Mouse (Mus musculus): ENCODE measurements around the gene Smyd4. TPM values are rescaled to one million over a fixed set of nuclear protein-coding genes. Genes with fewer than 3 reads are reported as not detected.
A peak's percentile ranks its signal among the peaks of the same experiment; 100 is the strongest.

Gene Smyd4
- polyA plus RNA-seq, 1 experiment, result 7.2 TPM

DNA sequence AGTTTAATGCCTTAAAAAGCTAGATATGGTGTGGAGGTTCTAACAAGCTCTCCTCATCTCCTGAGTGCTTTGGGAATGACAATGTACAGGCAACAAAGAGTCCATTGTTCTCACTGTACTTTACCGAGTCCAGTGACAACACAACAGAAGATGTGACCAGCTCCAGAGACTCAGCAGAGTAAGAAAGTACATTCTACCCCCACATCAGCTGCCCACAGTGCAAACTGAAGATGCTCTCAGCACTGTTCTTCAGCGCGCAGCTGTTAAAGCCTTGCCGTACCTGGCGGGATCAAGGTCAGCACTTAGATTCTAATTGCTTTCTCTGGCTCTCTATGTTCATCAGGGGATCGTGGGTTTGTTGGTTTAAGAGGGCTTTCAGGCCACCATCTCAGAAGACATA is 36.5 kb upstream of the Smyd4 start:
- 88% methylated on average over 6 of the region's 6 CpGs for WGBS
- Histone ChIP-seq H3K36me3 (ENCODE audit: control insufficient read depth, insufficient read depth, low read length) (no peaks in the 10 kb centered on the region; the same call in 1 of the 2 replicates), H3K27me3 (replicated peaks; ENCODE audit: control insufficient read depth, insufficient read depth, low read length) (no peaks in the 10 kb centered on the region), H3K4me1 (ENCODE audit: control insufficient read depth, insufficient read depth, low read length) (no peaks in the 10 kb centered on the region), H3K27ac (ENCODE audit: insufficient read depth, low read depth, low read length) (no peak overlapping the region), H3K4me3 (ENCODE audit: insufficient read depth, low read depth, low read length) (no peak overlapping the region)
- no peak for TF ChIP-seq CTCF (conservative IDR thresholded peaks at IDR 0.05; ENCODE audit: insufficient read depth, insufficient read length, low read depth, low read length)
- no peak for TF ChIP-seq POLR2A (IDR thresholded peaks at IDR 0.05; ENCODE audit: low read depth, low read length)
- DNase-seq, result no peak

DNA sequence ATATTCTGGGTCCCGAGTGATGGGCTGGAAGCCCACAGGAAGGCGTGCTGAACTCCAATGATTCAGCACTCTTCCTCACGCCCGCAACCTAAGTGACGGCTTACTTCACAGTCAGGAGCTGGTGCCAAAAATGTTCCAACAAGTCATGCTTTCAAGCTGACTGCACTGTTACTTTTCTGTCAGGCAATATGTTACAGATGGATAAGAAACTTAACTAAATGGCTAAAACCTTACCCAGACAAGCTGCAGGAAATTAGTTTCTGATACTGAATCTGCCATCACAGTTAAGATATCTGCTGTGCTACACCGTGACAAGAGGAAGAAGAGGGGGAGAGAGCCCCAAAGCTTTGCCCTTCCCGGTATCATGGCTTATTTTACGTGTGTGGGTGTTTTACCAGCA is 34.4 kb upstream of the Smyd4 start:
- no peak for TF ChIP-seq CTCF (conservative IDR thresholded peaks at IDR 0.05; ENCODE audit: insufficient read depth, insufficient read length, low read depth, low read length)
- no peak for TF ChIP-seq POLR2A (IDR thresholded peaks at IDR 0.05; ENCODE audit: low read depth, low read length)
- no peaks in the 10 kb centered on the region for H3K4me1 ChIP-seq (ENCODE audit: control insufficient read depth, insufficient read depth, low read length)
- H3K27me3 ChIP-seq (replicated peaks; ENCODE audit: control insufficient read depth, insufficient read depth, low read length), result no peaks in the 10 kb centered on the region
- H3K36me3 ChIP-seq (ENCODE audit: control insufficient read depth, insufficient read depth, low read length), result no peaks in the 10 kb centered on the region; the same call in 1 of the 2 replicates
- WGBS, result 81% methylated on average over 8 of the region's 8 CpGs
- no peak overlapping the region for H3K4me3 ChIP-seq (ENCODE audit: insufficient read depth, low read depth, low read length)
- no peak for DNase-seq
- H3K27ac ChIP-seq (ENCODE audit: insufficient read depth, low read depth, low read length), result no peak overlapping the region

DNA sequence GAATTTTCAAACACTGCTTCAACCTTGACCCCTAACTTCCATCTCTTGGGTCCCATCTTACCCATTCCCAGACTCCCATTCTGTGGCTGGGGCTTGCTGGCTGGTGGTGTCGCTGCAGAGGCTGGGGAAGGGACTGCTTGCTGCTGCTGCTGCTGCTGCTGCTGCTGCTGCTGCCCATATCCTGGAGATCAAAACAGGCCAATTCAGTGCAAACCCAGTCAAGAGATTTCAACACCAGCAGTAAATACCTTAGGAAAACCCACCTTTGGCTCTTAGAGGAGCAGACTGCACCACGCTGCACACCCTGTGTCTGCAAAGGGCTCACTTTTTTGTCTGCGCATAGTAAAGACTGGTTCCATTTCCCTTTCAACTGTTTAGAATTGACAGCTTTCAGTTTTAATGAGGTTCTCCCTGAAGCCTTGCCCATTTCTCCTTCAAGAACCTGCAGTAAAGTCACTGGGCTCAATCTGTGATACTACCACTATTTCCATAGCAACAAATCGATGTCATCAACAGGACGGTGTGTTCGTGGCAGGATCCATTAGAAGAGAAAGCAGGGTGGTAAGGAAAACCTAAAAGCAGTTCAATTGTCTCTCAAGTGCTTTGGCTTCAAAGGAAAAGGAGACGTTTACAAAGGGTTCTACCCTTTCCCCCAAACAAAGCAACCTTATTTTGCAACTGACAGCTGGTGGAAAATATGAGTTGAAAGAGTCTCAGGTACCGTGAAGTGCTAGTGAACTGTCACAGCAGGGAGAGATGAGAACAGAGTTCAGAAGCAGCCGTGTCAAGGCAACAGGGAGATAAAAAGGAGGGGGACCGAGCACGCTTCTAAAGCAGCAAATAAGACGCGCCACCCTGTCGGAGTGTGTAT is 29.6 kb upstream of the Smyd4 start:
- Histone ChIP-seq H3K4me1 (ENCODE audit: control insufficient read depth, insufficient read depth, low read length) (no peaks in the 10 kb centered on the region), H3K4me3 (ENCODE audit: insufficient read depth, low read depth, low read length) (no peak overlapping the region), H3K27ac (ENCODE audit: insufficient read depth, low read depth, low read length) (no peak overlapping the region), H3K36me3 (ENCODE audit: control insufficient read depth, insufficient read depth, low read length) (no peaks in the 10 kb centered on the region; the same call in 1 of the 2 replicates), H3K27me3 (replicated peaks; ENCODE audit: control insufficient read depth, insufficient read depth, low read length) (no peaks in the 10 kb centered on the region)
- no peak for TF ChIP-seq CTCF (conservative IDR thresholded peaks at IDR 0.05; ENCODE audit: insufficient read depth, insufficient read length, low read depth, low read length)
- no peak for TF ChIP-seq POLR2A (IDR thresholded peaks at IDR 0.05; ENCODE audit: low read depth, low read length)
- DNase-seq, result no peak
- WGBS, result 78% methylated on average over 14 of the region's 14 CpGs

DNA sequence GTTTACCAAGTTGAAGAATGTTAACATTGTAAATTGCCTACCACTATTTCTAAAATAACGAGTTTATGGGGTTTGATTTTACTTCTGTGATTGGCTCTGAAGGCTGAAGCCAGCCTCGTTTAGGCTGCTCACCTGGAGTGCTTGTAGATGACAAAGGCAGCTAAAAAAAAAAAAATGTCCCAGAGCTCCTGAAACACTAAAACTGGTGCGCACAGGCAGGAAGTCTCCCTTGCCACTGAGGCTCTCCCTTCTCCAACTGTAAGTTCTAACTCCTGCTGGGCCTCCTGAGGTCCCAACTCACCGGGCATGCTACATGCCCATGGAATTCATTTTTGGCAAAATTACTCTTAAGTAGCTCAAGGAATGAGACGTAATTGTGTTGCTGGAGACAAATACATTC is 29.0 kb upstream of the Smyd4 start:
- no peak overlapping the region for H3K4me3 ChIP-seq (ENCODE audit: insufficient read depth, low read depth, low read length)
- WGBS, result 75% methylated on average over 5 of the region's 5 CpGs
- DNase-seq, result no peak
- no peaks in the 10 kb centered on the region for H3K4me1 ChIP-seq (ENCODE audit: control insufficient read depth, insufficient read depth, low read length)
- H3K27me3 ChIP-seq (replicated peaks; ENCODE audit: control insufficient read depth, insufficient read depth, low read length), result no peaks in the 10 kb centered on the region
- H3K36me3 ChIP-seq (ENCODE audit: control insufficient read depth, insufficient read depth, low read length), result no peaks in the 10 kb centered on the region; the same call in 1 of the 2 replicates
- TF ChIP-seq POLR2A (IDR thresholded peaks at IDR 0.05; ENCODE audit: low read depth, low read length) (no peak), CTCF (conservative IDR thresholded peaks at IDR 0.05; ENCODE audit: insufficient read depth, insufficient read length, low read depth, low read length) (no peak)
- no peak overlapping the region for H3K27ac ChIP-seq (ENCODE audit: insufficient read depth, low read depth, low read length)

DNA sequence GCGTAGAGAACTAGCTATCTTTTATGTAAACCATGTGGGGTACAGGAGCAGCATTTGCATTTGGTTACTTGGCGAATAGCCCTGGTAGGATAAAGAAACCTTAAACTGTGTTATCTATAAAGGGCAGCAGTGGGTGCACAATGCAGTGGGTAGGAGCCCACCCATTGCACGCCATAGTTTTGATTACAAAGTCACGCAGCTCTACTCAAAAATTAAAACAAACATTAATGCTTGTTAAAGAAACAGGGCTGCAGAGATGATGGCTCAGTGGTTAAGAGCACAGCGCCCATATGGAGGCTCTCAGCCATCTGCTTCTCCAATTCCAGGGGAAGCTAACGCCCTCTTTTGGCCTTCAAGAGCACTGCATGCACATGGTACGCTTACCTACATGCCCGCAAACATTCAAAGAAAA is 24.9 kb upstream of the Smyd4 start:
- Histone ChIP-seq H3K27me3 (replicated peaks; ENCODE audit: control insufficient read depth, insufficient read depth, low read length) (no peaks in the 10 kb centered on the region), H3K27ac (ENCODE audit: insufficient read depth, low read depth, low read length) (no peak overlapping the region), H3K36me3 (ENCODE audit: control insufficient read depth, insufficient read depth, low read length) (no peaks in the 10 kb centered on the region), H3K4me3 (ENCODE audit: insufficient read depth, low read depth, low read length) (no peak overlapping the region), H3K4me1 (ENCODE audit: control insufficient read depth, insufficient read depth, low read length) (no peaks in the 10 kb centered on the region)
- TF ChIP-seq POLR2A (IDR thresholded peaks at IDR 0.05; ENCODE audit: low read depth, low read length), result no peak
- TF ChIP-seq CTCF (conservative IDR thresholded peaks at IDR 0.05; ENCODE audit: insufficient read depth, insufficient read length, low read depth, low read length), result no peak
- 88% methylated on average over 8 of the region's 8 CpGs for WGBS
- no peak for DNase-seq

DNA sequence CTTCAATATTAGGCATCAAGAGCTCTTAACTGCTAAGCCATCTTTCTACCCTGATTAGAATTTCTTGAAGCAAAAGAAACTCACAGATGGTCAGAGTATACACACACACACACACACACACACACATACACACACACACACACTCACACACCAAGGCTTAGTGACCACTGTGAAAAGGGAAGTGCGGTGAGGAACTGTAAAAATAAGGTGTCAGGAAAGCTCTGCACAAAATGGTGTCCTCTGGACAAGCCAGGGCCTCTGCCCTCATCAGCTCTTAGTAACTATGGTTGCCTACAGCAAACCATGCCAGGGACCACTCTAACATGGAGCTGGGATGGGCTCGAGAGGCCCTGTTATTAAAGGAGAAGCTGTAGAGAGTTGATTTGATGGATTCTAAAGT is 23.8 kb upstream of the Smyd4 start:
- TF ChIP-seq POLR2A (IDR thresholded peaks at IDR 0.05; ENCODE audit: low read depth, low read length), result no peak
- TF ChIP-seq CTCF (conservative IDR thresholded peaks at IDR 0.05; ENCODE audit: insufficient read depth, insufficient read length, low read depth, low read length), result no peak
- no peaks in the 10 kb centered on the region for H3K27me3 ChIP-seq (replicated peaks; ENCODE audit: control insufficient read depth, insufficient read depth, low read length)
- no peak for DNase-seq
- no peak overlapping the region for H3K27ac ChIP-seq (ENCODE audit: insufficient read depth, low read depth, low read length)
- no peaks in the 10 kb centered on the region for H3K36me3 ChIP-seq (ENCODE audit: control insufficient read depth, insufficient read depth, low read length)
- no peaks in the 10 kb centered on the region for H3K4me1 ChIP-seq (ENCODE audit: control insufficient read depth, insufficient read depth, low read length)
- no peak overlapping the region for H3K4me3 ChIP-seq (ENCODE audit: insufficient read depth, low read depth, low read length)
- WGBS, result 95% methylated on average over 2 of the region's 2 CpGs

DNA sequence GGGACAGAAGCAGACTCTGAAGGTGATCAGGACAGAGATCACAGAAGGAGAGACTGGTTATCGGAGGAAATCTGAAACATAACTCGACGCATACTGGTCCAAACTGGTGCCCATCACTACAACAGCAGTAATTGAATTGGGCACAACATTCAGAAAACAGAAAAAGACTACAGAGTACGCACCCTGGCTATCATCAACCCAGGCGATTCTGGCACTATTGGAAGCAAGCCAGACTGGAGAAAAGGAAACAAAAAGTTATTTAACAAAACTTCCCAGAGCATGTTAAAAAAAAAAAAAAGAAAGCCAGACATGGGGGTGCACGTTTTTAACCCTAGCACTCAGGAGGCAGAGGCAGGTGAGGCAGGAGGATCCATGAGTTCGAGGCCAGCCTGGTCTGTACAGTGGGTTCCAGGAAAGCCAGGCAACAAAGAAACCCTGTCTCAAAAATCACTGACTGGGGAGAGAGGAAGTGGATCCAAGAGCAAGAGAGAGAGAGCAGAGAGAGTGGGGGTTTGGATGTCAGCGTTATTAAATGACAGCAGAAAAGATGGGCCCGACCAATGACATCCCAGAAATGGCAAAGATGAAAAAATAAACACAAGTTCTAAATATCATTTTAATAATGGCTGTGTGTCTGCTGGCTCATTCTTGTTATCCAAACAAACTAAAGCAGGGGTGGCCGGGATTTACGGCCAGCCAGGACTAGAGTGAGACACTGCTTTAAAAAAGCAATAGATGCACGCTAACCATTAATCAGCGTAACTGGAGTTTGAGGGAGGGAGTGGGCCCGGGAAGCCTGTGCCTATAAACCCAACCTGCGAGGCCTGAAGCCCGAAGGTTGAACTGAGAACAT is 22.9 kb upstream of the Smyd4 start:
- H3K27me3 ChIP-seq (replicated peaks; ENCODE audit: control insufficient read depth, insufficient read depth, low read length), result no peaks in the 10 kb centered on the region
- H3K27ac ChIP-seq (ENCODE audit: insufficient read depth, low read depth, low read length), result no peak overlapping the region
- peak; percentile 24 for DNase-seq
- no peak overlapping the region for H3K4me3 ChIP-seq (ENCODE audit: insufficient read depth, low read depth, low read length)
- TF ChIP-seq CTCF (conservative IDR thresholded peaks at IDR 0.05; ENCODE audit: insufficient read depth, insufficient read length, low read depth, low read length), result no peak
- TF ChIP-seq POLR2A (IDR thresholded peaks at IDR 0.05; ENCODE audit: low read depth, low read length), result no peak
- no peaks in the 10 kb centered on the region for H3K36me3 ChIP-seq (ENCODE audit: control insufficient read depth, insufficient read depth, low read length)
- WGBS, result 54% methylated on average over 16 of the region's 16 CpGs
- H3K4me1 ChIP-seq (ENCODE audit: control insufficient read depth, insufficient read depth, low read length), result no peaks in the 10 kb centered on the region

All from kidney, adult 2 months (tissue).